Mouse (Mus musculus): ENCODE measurements around the gene Gm21969. TPM values are rescaled to one million over a fixed set of nuclear protein-coding genes. Genes with fewer than 3 reads are reported as not detected.

Gm21969 gene
- total RNA-seq, 1 experiment from 2014 or later: not detected

DNA sequence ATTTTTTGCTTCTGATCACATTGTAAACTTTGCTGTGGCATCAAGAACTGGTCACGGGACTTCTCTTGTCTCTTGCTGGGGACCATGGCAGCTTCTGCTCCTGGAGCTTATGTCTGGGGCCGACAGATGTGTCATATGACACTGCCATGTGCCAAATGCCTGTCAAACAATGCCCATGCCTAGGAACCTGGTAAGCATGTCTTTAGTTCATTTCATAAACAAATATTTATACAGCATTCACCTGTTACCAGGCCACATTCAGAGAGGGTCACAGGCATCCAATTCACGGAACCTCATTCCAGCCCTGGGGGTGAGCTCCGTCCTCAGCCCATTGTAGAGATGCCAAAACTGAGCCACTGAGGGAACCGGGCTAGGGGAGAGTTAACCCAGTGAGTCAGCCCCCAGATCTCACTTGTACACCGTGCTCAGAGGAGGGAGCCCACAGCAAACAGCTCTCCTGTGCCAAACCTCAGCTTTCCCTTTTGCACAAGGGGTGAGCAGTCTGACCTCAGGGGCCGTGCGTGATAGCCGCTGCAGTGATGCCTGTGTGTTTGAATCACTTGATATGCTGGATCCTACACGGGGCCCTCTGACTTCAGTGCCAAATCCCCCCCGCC is 19.2 kb upstream of the Gm21969 start:
- no peak for ATAC-seq (replicated peaks; ENCODE audit: insufficient number of reproducible peaks, low FRiP score, low TSS enrichment, poor library complexity, severe bottlenecking)

GRCm38 (mm10) chr4:139584704-139585103 is 18.3 kb upstream of the Gm21969 start:
- no peak for ATAC-seq (replicated peaks; ENCODE audit: insufficient number of reproducible peaks, low FRiP score, low TSS enrichment, poor library complexity, severe bottlenecking)

DNA sequence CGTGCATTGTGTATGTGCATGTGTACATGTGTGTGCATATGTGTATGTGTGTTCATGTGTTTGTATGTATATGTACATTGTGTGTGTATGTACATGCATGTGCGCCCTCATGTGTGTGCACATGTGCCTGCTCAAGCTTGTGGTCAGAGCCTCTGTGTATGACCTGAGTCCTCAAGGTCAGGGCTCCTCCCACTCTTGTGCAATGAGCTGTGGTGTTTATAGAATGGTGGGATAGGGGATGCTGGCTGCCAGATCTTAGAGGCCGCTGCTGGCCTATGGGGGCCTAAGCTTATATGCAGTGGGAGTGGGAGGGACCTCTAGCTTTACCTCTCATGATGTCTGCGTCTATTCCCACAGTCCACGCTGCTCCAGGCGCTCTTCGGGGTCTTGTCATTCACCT is 17.3 kb upstream of the Gm21969 start:
- ATAC-seq (replicated peaks; ENCODE audit: insufficient number of reproducible peaks, low FRiP score, low TSS enrichment, poor library complexity, severe bottlenecking): no peak

GRCm38 (mm10) chr4:139587370-139587769 is 15.6 kb upstream of the Gm21969 start:
- ATAC-seq (replicated peaks; ENCODE audit: insufficient number of reproducible peaks, low FRiP score, low TSS enrichment, poor library complexity, severe bottlenecking): no peak

DNA sequence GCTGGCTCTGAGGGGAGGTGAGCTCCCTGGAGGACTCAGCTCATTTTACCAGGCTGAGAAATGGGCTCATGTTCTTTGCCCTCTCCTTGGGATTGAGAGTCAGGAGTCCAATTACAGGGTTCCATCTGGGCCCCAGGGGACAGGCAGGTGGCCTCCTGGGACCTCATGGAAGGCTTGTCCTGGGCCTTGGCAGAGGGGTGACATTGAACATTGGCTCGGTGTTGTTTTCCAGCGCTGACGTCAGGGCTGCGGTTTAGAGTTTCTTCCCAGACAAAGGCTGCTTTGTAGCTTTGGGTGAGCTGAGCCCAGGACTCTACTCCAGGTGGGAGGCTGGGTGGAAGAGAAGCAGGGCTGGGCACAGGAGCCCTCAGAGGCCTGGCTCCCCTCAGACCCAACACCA is 15.2 kb upstream of the Gm21969 start:
- no peak for ATAC-seq (replicated peaks; ENCODE audit: insufficient number of reproducible peaks, low FRiP score, low TSS enrichment, poor library complexity, severe bottlenecking)

GRCm38 (mm10) chr4:139589351-139590027 is 13.5 kb upstream of the Gm21969 start:
- ATAC-seq (replicated peaks; ENCODE audit: insufficient number of reproducible peaks, low FRiP score, low TSS enrichment, poor library complexity, severe bottlenecking): no peak

GRCm38 (mm10) chr4:139590446-139590845 is 12.5 kb upstream of the Gm21969 start:
- ATAC-seq (replicated peaks; ENCODE audit: insufficient number of reproducible peaks, low FRiP score, low TSS enrichment, poor library complexity, severe bottlenecking): no peak

DNA sequence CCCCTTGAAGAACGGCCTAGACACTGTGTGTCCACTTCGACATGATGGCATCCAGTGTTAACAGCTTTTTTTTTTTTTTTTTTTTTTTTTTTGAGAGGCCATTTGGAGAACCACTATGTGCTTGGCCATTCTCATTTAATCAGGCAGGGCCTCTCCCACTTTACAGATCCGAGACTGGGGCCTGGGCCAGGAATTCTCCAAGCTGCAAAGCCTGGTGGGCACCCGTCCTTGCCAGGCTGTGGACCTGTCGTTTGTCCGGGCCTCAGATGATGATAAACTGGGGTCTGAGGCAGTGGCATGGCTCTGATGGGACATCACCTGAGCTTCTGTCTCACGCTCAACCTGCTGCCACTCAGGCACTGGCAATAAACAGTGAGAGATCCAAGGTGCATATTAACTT is 10.1 kb upstream of the Gm21969 start:
- ATAC-seq (replicated peaks; ENCODE audit: insufficient number of reproducible peaks, low FRiP score, low TSS enrichment, poor library complexity, severe bottlenecking): no peak

DNA sequence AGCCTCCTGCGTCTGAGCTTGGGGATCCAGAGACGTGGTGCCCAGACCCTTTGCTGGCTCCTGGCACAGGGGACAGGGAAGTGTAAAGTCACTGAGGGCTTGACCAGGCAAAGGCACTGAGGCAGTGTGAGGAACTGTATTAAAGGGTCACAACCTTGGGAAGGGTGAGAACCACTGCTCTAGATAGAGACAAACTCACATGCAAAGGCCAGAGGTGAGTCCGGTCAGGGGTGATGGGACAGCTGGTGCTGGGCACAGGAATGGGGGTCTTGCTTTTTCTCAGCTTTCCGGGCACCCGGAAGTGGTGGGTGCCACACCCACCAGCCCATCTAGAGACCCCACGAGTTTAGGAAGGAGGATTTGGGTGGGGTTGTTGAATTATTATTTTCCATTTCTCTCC is 9.6 kb upstream of the Gm21969 start:
- ATAC-seq (replicated peaks; ENCODE audit: insufficient number of reproducible peaks, low FRiP score, low TSS enrichment, poor library complexity, severe bottlenecking): no peak

GRCm38 (mm10) chr4:139594062-139594461 is 8.9 kb upstream of the Gm21969 start:
- no peak for ATAC-seq (replicated peaks; ENCODE audit: insufficient number of reproducible peaks, low FRiP score, low TSS enrichment, poor library complexity, severe bottlenecking)

DNA sequence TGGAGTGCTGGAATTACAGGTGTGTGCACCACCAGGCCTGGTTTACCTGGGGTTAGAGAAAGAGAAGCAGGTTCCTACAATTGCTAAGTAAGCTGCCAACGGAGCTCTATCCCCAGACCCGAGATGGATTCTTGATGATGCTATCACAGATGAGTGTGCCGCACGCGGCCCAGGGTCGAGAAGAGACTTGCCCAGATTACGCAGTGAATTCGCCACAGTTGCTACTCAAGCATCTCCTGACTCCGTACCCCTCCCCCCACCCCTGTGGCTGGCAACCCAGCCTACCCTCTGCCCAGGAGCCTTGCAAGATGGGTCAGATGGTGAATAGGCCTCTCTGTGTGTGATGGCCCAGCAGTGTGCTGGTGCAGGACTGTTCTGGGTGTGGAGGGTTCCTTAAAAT is 6.3 kb upstream of the Gm21969 start:
- no peak for ATAC-seq (replicated peaks; ENCODE audit: insufficient number of reproducible peaks, low FRiP score, low TSS enrichment, poor library complexity, severe bottlenecking)

- ATAC-seq (replicated peaks; ENCODE audit: insufficient number of reproducible peaks, low FRiP score, low TSS enrichment, poor library complexity, severe bottlenecking): no peak
These were observed 5.4 kb upstream of the Gm21969 start for GRCm38 (mm10) chr4:139597286-139598284.

DNA sequence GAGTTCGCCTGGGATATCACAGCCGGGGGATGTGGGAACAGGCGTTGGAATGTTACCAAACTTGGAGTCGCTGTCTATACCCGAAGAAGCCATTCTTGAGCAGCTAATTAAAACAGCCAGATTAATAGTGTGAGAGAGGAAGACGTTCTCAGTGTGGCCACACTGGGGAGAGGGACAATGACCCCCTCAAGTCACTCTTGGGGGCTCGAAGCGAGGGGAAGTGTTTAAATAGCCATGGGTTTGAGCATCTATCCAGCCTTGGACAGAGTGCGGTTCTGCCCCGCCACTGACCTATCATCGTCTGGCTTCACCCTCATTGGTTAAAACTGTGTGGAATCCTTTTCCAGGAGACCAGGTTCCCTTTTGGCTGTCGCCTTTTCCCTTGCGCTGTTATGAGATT is 4.6 kb upstream of the Gm21969 start:
- no peak for ATAC-seq (replicated peaks; ENCODE audit: insufficient number of reproducible peaks, low FRiP score, low TSS enrichment, poor library complexity, severe bottlenecking)

- ATAC-seq (replicated peaks; ENCODE audit: insufficient number of reproducible peaks, low FRiP score, low TSS enrichment, poor library complexity, severe bottlenecking): peak; percentile 41; the same call in 1 of the 2 replicates
These were observed 4.0 kb upstream of the Gm21969 start for GRCm38 (mm10) chr4:139598950-139599518.

GRCm38 (mm10) chr4:139601519-139602356 is 1.2 kb upstream of the Gm21969 start:
- ATAC-seq (replicated peaks; ENCODE audit: insufficient number of reproducible peaks, low FRiP score, low TSS enrichment, poor library complexity, severe bottlenecking): no peak

- ATAC-seq (replicated peaks; ENCODE audit: insufficient number of reproducible peaks, low FRiP score, low TSS enrichment, poor library complexity, severe bottlenecking): no peak
These were observed 2.2 kb downstream of the Gm21969 start for GRCm38 (mm10) chr4:139605216-139605615.

DNA sequence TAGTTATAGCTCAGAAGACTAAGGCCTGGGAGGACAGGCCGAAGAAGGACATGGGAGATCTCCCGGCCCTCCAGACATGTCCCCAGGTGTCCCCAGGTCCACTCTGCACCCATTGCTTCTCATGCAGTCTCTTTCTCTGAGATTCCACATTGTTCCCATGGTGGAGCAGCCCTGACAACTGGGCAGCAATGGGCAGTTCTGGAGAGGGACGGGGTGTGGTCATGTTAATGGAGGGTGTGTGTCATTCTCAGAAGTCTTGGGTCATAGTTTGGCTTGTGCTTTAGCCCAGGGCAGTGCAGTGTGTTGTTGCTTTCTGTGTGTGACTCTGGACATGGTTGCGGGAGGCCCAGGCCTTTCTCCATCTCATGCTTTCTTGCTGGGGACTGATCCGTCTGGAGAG is 3.7 kb downstream of the Gm21969 start:
- ATAC-seq (replicated peaks; ENCODE audit: insufficient number of reproducible peaks, low FRiP score, low TSS enrichment, poor library complexity, severe bottlenecking): no peak

DNA sequence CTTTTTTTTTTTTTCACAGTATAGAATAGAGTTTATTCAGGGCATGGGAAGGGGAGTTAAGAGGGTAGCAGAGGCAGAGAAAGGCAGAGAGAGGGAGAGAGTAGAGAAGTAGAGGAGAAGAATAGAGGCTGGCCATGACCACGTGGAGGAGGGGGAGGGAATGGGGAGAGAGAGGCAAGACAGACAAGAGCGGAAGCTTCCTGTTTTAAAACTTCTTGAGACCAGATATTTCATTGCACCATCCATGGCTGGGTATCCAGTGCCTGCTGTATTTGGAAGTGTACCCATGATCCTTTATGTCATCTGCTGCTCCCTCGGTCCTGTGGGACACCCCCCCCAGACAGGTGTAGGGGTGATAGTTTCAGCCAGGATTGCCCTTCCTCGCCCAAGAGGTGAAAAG is 6.0 kb downstream of the Gm21969 start:
- ATAC-seq (replicated peaks; ENCODE audit: insufficient number of reproducible peaks, low FRiP score, low TSS enrichment, poor library complexity, severe bottlenecking): no peak

Data from monocyte, adult 5-6 weeks (primary cell).